Mouse (Mus musculus) heart, postnatal 10 days (tissue): ENCODE measurements around the gene Agpat3. TPM values are rescaled to one million over a fixed set of nuclear protein-coding genes. Genes with fewer than 3 reads are reported as not detected.
"Not testable (repeated sequence)": the region's sequence is repeated elsewhere in the genome, so short reads cannot be mapped to it uniquely, and the experiment has no call there.

ENCODE experiments used
- DNase-seq, 2 experiments: peaks; one replicate each; pipeline ENCODE4 v3.0.0; 2021
- intact Hi-C: fragments of 180-260 bp; cut with DNase I; formaldehyde crosslinking; loops from one replicate; pipeline ENCODE4 v1.15.1; 2025
- total RNA-seq, 2 experiments: library from RNA; stranded (reverse); gene quantifications; 2 replicates each; pipeline ENCODE4 v1.2.3; 2021

Gene Agpat3
- total RNA-seq, 2 experiments from 2014 or later = 290 to 296 TPM

GRCm38 (mm10) chr10:78363366-78363765 is 11.1 kb upstream of the Agpat3 start:
- DNase-seq = no peak
- intact Hi-C loops = no loop called here

GRCm38 (mm10) chr10:78361951-78362350 is 9.7 kb upstream of the Agpat3 start:
- intact Hi-C loops = no loop called here

GRCm38 (mm10) chr10:78360290-78360711 is 8.0 kb upstream of the Agpat3 start:
- DNase-seq = peak; percentile 71 to 81

More at GRCm38 (mm10) chr10:78361951-78362350, 9.7 kb upstream of the Agpat3 start:
- DNase-seq = peak; percentile 66 to 73

GRCm38 (mm10) chr10:78358999-78359398 is 6.7 kb upstream of the Agpat3 start:
- DNase-seq, intact Hi-C loops: not testable (repeated sequence)

More at GRCm38 (mm10) chr10:78360290-78360711, 8.0 kb upstream of the Agpat3 start:
- intact Hi-C loops = no loop called here

GRCm38 (mm10) chr10:78358266-78358665 is 6.0 kb upstream of the Agpat3 start:
- no peak for DNase-seq
- intact Hi-C loops = no loop called here

- intact Hi-C loops = no loop called here
- DNase-seq = no peak
Measured at GRCm38 (mm10) chr10:78357742-78358141, 5.5 kb upstream of the Agpat3 start.

- intact Hi-C loops = no loop called here
- no peak for DNase-seq
Measured at GRCm38 (mm10) chr10:78355931-78356593, 3.8 kb upstream of the Agpat3 start.

- no peak for DNase-seq
- intact Hi-C loops = loop anchor here (5.0 kb wide), 1 partner anchor 39 kb away; no protein-coding TSS in a partner anchor
Measured at GRCm38 (mm10) chr10:78353196-78353595, 907 bp upstream of the Agpat3 start.

GRCm38 (mm10) chr10:78352666-78353030 is 359 bp upstream of the Agpat3 start:
- intact Hi-C loops = loop anchor here (5.0 kb wide), 1 partner anchor 40 kb away; no protein-coding TSS in a partner anchor
- no peak for DNase-seq

- DNase-seq = peak in 1 of 2 experiments; percentile 48
- intact Hi-C loops = loop anchor here (2.0 to 5.0 kb wide), 2 partner anchors 27 to 41 kb away; no protein-coding TSS in a partner anchor
Measured at GRCm38 (mm10) chr10:78351564-78351886, 764 bp downstream of the Agpat3 start.

- peak in 1 of 2 experiments; percentile 32 for DNase-seq
- intact Hi-C loops = loop anchor here (2.0 to 5.0 kb wide), 2 partner anchors 26 to 41 kb away; no protein-coding TSS in a partner anchor
Measured at GRCm38 (mm10) chr10:78350796-78351556, 1.3 kb downstream of the Agpat3 start.

GRCm38 (mm10) chr10:78349464-78350165 is 2.7 kb downstream of the Agpat3 start:
- intact Hi-C loops = loop anchor here (2.0 to 5.0 kb wide), 2 partner anchors 25 to 43 kb away; no protein-coding TSS in a partner anchor
- DNase-seq = no peak

GRCm38 (mm10) chr10:78348211-78348610 is 4.1 kb downstream of the Agpat3 start:
- intact Hi-C loops = no loop called here
- DNase-seq = no peak

GRCm38 (mm10) chr10:78347486-78347885 is 4.8 kb downstream of the Agpat3 start:
- intact Hi-C loops = no loop called here
- no peak for DNase-seq

- DNase-seq = no peak
- intact Hi-C loops = no loop called here
Measured at GRCm38 (mm10) chr10:78345466-78345865, 6.8 kb downstream of the Agpat3 start.

- no peak for DNase-seq
- intact Hi-C loops = no loop called here
Measured at GRCm38 (mm10) chr10:78342091-78342490, 10.2 kb downstream of the Agpat3 start.

- DNase-seq = peak; percentile 76 to 78
- intact Hi-C loops = no loop called here
Measured at GRCm38 (mm10) chr10:78338180-78338579, 14.1 kb downstream of the Agpat3 start.

- peak; percentile 23 to 40 for DNase-seq
- intact Hi-C loops = no loop called here
Measured at GRCm38 (mm10) chr10:78334923-78335561, 17.2 kb downstream of the Agpat3 start.

- intact Hi-C loops = no loop called here
- DNase-seq = no peak
Measured at GRCm38 (mm10) chr10:78331577-78331976, 20.7 kb downstream of the Agpat3 start.

GRCm38 (mm10) chr10:78329305-78329704 is 23.0 kb downstream of the Agpat3 start:
- no peak for DNase-seq
- intact Hi-C loops = no loop called here
